Mouse (Mus musculus) testis, adult 2 months (tissue): ENCODE measurements around the gene Arpc5l. TPM values are rescaled to one million over a fixed set of nuclear protein-coding genes. Genes with fewer than 3 reads are reported as not detected.
A peak's percentile ranks its signal among the peaks of the same experiment; 100 is the strongest.
"Not testable (repeated sequence)": the region's sequence is repeated elsewhere in the genome, so short reads cannot be mapped to it uniquely, and the experiment has no call there.

Experiments used
- H3K27ac ChIP-seq: fragments of 200-500 bp; 2 replicates; pipeline ENCODE4 v1.5.1; 2012; ENCODE audit warnings: low read depth, low read length; ENCODE audit not compliant: control insufficient read depth, insufficient read depth
- H3K27me3 ChIP-seq: fragments of 200-500 bp; 2 replicates; pipeline ENCODE4 v1.6.1; 2012; ENCODE audit warnings: mild to moderate bottlenecking, low read length, moderate library complexity; ENCODE audit not compliant: control insufficient read depth, insufficient read depth
- H3K36me3 ChIP-seq: fragments of 200-500 bp; 2 replicates; pipeline ENCODE4 v1.6.1; 2012; ENCODE audit warnings: mild to moderate bottlenecking, low read length; ENCODE audit not compliant: control insufficient read depth, insufficient read depth
- H3K4me1 ChIP-seq: fragments of 200-500 bp; 2 replicates; pipeline ENCODE4 v1.6.1; 2012; ENCODE audit warnings: low read length; ENCODE audit not compliant: control insufficient read depth, insufficient read depth
- H3K4me3 ChIP-seq: fragments of 200-500 bp; 2 replicates; pipeline ENCODE4 v1.5.1; 2012; ENCODE audit warnings: low read depth, mild to moderate bottlenecking, low read length, moderate library complexity, mixed read lengths; ENCODE audit not compliant: control insufficient read depth
- CTCF ChIP-seq: fragments of 200-500 bp; IDR thresholded peaks from 2 replicates; pipeline ENCODE4 v1.5.1; 2012; ENCODE audit warnings: low read depth, mild to moderate bottlenecking, inconsistent platforms, low read length, moderate library complexity; ENCODE audit not compliant: control insufficient read depth, insufficient read depth, insufficient replicate concordance
- POLR2A ChIP-seq: fragments of 200-500 bp; IDR thresholded peaks from 2 replicates; pipeline ENCODE4 v1.6.1; 2012; ENCODE audit warnings: low read depth, mild to moderate bottlenecking, inconsistent platforms, low read length, moderate library complexity; ENCODE audit not compliant: control insufficient read depth
- polyA plus RNA-seq: library from polyadenylated mRNA; depleted of rRNA; stranded (reverse); fragments of >200 nt; gene quantifications from 2 replicates; pipeline ENCODE4 v1.2.3, GENCODE M21; 2012

Arpc5l gene
- polyA plus RNA-seq, 1 experiment = 74.6 TPM

DNA sequence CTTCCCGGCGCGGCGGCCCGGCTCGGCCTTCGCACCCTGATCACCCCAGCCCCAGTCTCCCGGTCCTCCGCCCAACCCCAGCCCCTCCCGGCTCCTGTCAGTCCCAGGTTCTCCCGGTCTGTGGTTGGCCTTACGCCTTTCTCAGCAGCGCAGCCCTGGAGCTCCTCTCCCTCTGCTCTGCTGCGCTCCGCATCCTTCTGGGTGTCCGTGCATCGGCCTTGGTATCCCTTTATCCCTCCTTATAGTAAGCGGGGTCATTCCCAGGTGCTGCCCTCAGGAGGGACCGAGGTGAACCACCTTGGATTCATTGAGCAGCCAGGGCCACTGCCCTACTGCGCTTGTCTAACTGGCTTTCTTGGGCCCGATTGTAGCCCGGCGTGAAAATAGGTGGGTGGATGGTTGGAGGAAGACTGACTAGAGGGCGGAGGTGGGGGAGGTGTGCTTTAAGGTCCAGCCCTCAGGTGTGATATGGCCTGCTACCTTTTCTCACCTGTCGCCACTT is 3.3 kb downstream of the Arpc5l start:
- Histone ChIP-seq H3K27me3 (no peaks in the 10 kb centered on the region), H3K27ac (peak overlapping the region; percentile 96), H3K36me3 (peaks cover 2% of the 10 kb centered on the region), H3K4me1 (peaks cover 17% of the 10 kb centered on the region), H3K4me3 (peak overlapping the region; percentile 99)
- no peak for TF ChIP-seq CTCF

DNA sequence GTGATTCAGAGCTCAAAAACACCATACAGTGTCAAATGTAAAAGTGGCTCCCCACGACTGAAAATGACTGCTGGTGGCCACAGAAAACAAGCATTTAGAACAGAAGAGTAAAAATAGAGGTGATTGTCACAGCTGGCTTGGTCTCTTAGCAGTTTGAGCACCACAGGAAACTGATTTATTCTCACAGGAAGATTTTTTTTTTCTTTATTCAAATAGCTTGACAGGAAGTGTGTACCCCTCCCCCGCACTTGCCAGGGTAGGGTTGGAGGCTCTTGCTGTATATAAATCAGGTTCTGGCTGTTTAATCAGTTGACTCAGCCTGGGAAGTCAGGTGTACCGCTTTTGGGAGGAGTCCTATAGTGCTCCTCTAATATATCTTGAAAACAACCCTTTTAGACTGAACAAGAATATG is 3.8 kb downstream of the Arpc5l start:
- Histone ChIP-seq H3K27ac (peak overlapping the region; percentile 96), H3K36me3 (peaks cover 2% of the 10 kb centered on the region), H3K4me1 (peaks cover 17% of the 10 kb centered on the region), H3K4me3 (peak overlapping the region; percentile 99), H3K27me3 (no peaks in the 10 kb centered on the region)
- TF ChIP-seq CTCF (no peak), POLR2A (no peak)

DNA sequence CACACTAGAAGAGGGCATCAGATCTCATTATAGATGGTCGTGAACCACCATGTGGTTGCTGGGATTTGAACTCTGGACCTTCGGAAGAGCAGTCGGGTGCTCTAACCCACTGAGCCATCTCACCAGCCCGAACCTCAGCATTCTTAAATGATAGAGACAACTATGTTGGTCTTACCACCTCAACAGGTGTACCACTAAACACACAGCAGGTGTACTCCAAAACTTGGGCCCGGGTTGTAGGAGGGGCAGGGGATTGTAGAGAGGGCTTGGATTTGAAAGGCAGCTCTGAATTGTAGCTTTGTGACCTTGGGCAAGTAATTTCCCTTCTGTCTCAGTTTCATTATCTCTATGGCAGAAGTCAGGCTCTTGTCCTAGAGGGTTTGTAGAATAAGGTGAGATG is 5.0 kb downstream of the Arpc5l start:
- H3K4me3 ChIP-seq, H3K36me3 ChIP-seq, H3K27ac ChIP-seq, H3K27me3 ChIP-seq: not testable (repeated sequence)
- peaks cover 15% of the 10 kb centered on the region for H3K4me1 ChIP-seq

DNA sequence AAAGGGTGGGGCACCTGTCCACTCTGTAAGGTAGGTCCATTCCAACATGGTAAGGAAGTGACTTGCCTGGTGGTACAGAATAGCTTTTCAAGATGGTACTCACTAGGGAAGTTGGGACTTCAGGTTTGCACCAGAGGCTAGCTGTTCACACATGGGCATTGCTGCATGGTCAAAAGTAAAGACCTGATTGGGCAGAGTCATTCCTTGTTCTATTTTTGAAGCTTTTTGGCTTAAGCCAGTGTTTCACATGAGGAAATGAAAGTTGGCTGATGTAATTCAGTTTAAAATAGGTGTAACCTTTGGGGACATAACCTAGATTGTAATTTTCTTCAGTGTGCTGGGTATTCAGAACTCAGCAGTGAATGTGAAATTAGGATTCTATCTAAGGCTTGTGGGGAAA is 6.1 kb downstream of the Arpc5l start:
- no peak for TF ChIP-seq POLR2A
- TF ChIP-seq CTCF = no peak
- Histone ChIP-seq H3K4me1 (peaks cover 15% of the 10 kb centered on the region), H3K36me3 (peaks cover 2% of the 10 kb centered on the region), H3K27ac (no peak overlapping the region), H3K27me3 (no peaks in the 10 kb centered on the region), H3K4me3 (no peak overlapping the region)

DNA sequence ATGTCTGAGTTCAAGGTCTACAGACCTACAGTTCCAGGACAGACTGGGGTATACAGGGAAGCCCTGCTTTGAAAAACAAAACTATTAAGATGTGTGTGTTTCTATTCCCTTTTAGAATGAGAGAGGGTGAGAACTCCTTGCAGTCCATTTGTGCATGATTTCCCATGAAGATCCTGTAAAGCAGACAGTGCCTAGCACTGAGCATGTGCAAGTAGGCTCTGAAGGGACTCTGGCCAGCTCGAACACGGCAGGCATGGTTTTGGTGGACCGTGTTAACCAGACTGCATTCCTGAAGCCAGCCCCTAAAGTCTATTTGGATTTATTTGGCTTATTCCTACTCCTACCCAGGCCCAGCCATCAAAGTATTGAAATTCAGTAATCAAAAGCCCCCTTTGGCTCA is 6.8 kb downstream of the Arpc5l start:
- TF ChIP-seq CTCF = no peak
- TF ChIP-seq POLR2A = no peak
- Histone ChIP-seq H3K36me3 (peaks cover 2% of the 10 kb centered on the region), H3K4me1 (peaks cover 13% of the 10 kb centered on the region), H3K27me3 (no peaks in the 10 kb centered on the region), H3K4me3 (no peak overlapping the region), H3K27ac (no peak overlapping the region)

DNA sequence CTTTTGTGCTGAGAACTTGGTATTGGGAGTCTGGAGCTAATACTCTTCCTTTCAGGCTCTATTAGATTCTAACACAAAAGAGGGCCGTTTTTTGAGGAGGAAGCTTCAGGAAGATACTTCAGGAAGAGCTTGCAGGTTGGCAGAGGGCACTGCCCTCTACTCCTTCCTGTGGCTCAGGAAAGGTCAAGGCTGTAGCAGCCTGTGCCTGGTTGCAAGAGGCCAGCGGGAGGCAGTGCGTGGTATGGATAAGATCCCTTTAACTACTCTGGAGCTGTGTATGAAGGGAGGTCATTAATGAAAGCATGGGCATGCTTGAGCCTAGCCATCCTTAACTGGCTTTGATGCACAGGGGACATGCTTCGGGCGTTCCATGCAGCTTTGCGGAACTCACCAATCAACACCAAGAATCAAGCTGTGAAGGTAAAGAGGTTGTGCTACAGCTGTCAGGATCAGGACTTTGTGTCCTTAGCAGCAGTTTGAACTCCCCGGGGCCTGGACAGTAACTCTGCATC is 7.7 kb downstream of the Arpc5l start:
- H3K27me3 ChIP-seq = no peaks in the 10 kb centered on the region
- H3K27ac ChIP-seq = no peak overlapping the region
- H3K4me3 ChIP-seq = no peak overlapping the region
- TF ChIP-seq POLR2A = no peak
- no peak for TF ChIP-seq CTCF
- H3K4me1 ChIP-seq = peaks cover 11% of the 10 kb centered on the region
- peaks cover 2% of the 10 kb centered on the region for H3K36me3 ChIP-seq

DNA sequence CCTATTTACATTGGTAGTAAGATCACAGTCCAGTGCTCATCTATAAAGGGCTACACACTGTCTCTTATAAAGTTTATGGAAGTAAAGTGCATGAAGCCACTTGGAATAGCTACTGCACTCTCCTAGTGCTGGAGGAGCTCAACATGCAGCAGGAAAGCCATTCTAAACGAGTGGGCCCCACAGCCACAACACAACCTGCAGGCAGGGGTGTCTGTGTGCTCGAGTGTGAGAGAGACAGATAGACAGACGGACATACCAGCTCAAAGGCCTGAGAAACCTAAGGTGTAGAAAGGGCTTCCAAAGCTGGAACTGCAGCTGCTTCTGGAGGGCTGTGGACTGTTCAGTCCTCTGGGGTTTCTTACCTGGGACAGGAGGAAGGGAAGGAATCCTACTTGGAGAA is 11.4 kb downstream of the Arpc5l start:
- H3K36me3 ChIP-seq = peaks cover 7% of the 10 kb centered on the region
- TF ChIP-seq POLR2A (no peak), CTCF (no peak)

DNA sequence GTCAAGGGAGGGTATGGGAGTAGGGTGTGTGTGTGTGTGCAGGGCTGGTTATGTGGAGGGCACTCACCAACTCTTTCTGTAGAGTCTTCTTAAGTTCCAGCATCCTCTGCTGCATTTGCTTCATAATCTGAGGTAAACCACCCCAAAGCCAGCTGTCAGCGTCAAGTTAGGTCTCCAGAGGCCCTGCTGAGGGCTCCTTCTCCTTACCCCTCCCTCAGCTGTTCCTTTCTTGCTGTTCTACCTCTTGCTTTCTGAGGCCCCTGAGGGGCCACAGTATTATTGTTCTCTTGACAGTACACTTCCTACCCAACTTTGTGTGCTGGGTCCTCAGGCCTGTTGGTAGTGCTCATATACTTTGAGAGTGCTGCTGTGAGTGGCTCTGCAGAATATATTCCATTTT is 14.9 kb downstream of the Arpc5l start:
- no peak for TF ChIP-seq POLR2A
- no peak for TF ChIP-seq CTCF
- peaks cover 6% of the 10 kb centered on the region for H3K36me3 ChIP-seq
- no peak overlapping the region for H3K4me3 ChIP-seq
- H3K27me3 ChIP-seq = no peaks in the 10 kb centered on the region
- no peak overlapping the region for H3K27ac ChIP-seq
- H3K4me1 ChIP-seq = no peaks in the 10 kb centered on the region

More for the DNA sequence above, 11.4 kb downstream of the Arpc5l start:
- Histone ChIP-seq H3K4me3 (no peak overlapping the region), H3K27ac (no peak overlapping the region), H3K27me3 (no peaks in the 10 kb centered on the region), H3K4me1 (peaks cover 7% of the 10 kb centered on the region)
